Mouse (Mus musculus) liver, postnatal 0 days (tissue): Measurements from ENCODE around the gene Elf1. TPM values are rescaled to one million over a fixed set of nuclear protein-coding genes. Genes with fewer than 3 reads are reported as not detected.
A peak's percentile ranks its signal among the peaks of the same experiment; 100 is the strongest.
"Not testable (repeated sequence)": the region's sequence is repeated elsewhere in the genome, so short reads cannot be mapped to it uniquely, and the experiment has no call there.

Experiments
- ATAC-seq: fragments of 200-750 bp; cut with Nextera tagmentation; 2 replicates; pipeline ENCODE4 v1.8.0; 2017; ENCODE audit warnings: mild to moderate bottlenecking, moderate library complexity
- DNase-seq: peaks from one replicate; pipeline ENCODE4 v3.0.0-alpha.2; 2016
- H3K27ac ChIP-seq: fragments of 300-500 bp; sonication (generic); 2 replicates; pipeline ENCODE4 v1.5.1; 2014; ENCODE audit warnings: antibody characterized with exemption, moderate library complexity, mild to moderate bottlenecking, low read depth
- H3K27me3 ChIP-seq: fragments of 300-500 bp; sonication (generic); 2 replicates; pipeline ENCODE4 v1.6.1; 2014; ENCODE audit warnings: low read length, control low read depth, mixed read lengths; ENCODE audit not compliant: insufficient read depth
- H3K36me3 ChIP-seq: fragments of 300-500 bp; sonication (generic); replicated peaks from 2 replicates; pipeline ENCODE4 v1.6.1; 2014; ENCODE audit warnings: mild to moderate bottlenecking, control low read depth, low read length, moderate library complexity, mixed read lengths; ENCODE audit not compliant: insufficient read depth
- H3K4me1 ChIP-seq: fragments of 300-500 bp; sonication (generic); 2 replicates; pipeline ENCODE4 v1.6.1; 2014; ENCODE audit warnings: antibody characterized with exemption, mild to moderate bottlenecking, control low read depth; ENCODE audit not compliant: insufficient read depth
- H3K4me2 ChIP-seq: fragments of 300-500 bp; sonication (generic); 2 replicates; pipeline ENCODE4 v1.6.1; 2014; ENCODE audit warnings: low read depth, mild to moderate bottlenecking, low read length, moderate library complexity, mixed read lengths
- H3K4me3 ChIP-seq: fragments of 300-500 bp; sonication (generic); 2 replicates; pipeline ENCODE4 v1.5.1; 2014; ENCODE audit warnings: low read depth, low read length
- H3K9ac ChIP-seq: fragments of 300-500 bp; sonication (generic); replicated peaks from 2 replicates; pipeline ENCODE4 v1.6.1; 2014; ENCODE audit warnings: mild to moderate bottlenecking, moderate library complexity
- H3K9me3 ChIP-seq: fragments of 300-500 bp; sonication (generic); 2 replicates; pipeline ENCODE4 v1.6.1; 2016; ENCODE audit warnings: mild to moderate bottlenecking, control low read depth, low read length, mixed read lengths
- CTCF ChIP-seq: sonication (generic); IDR thresholded peaks from 2 replicates; pipeline ENCODE4 v1.5.1; 2016; ENCODE audit warnings: antibody characterized with exemption, low read depth
- EP300 ChIP-seq: IDR thresholded peaks from 2 replicates; pipeline ENCODE4 v1.6.1; 2016; ENCODE audit warnings: antibody characterized with exemption, low read depth, mild to moderate bottlenecking
- WGBS: fragments of 180-500 bp; shearing (Covaris S2); extraction: QIAGEN DNeasy Blood & Tissue Kit; methylation state at CpG from one replicate; pipeline ENCODE4 v1.1.7; 2014; ENCODE audit not compliant: insufficient replicate concordance; 5-methylcytosine and 5-hydroxymethylcytosine counted together
- polyA plus RNA-seq: library from polyadenylated mRNA; unstranded; fragments of >200 nt; fragmentation: Nextera tagmentation; extraction: Ambion mirVana; gene quantifications from 2 replicates; pipeline ENCODE4 v1.2.1, GENCODE M21; 2015

Gene Elf1
- polyA plus RNA-seq, 1 experiment from 2014 or later: 11.0 TPM

DNA sequence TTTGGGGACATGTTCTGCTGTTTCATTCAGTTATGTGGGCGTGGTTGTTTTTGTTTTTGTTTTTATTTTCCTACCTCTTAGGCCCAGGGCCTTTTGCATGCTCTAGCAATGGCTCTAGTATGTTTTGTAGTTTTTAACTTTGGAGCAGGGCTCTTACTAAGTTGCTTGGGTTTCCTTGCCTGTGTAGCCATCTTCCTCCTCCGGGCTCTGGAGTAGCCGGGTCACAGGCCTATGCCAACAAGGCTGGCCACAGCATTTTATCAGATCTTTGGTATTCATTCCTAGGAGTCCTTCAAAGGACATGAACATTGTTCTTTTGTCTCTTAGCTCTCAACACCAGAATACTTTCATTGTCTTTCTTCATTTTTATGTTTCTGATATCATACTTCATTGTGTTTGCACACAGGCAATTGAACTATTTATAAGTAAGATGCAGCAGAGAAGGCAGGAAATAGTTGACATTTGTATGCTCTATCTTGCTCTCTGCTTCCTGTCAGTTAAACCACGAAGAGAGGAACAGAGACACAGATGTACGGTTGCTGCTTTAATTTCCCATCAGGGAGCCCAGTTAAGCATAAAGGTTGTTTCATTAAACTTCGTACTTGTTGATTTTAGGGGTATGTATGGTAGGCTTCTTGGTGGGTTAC is 40.6 kb downstream of the Elf1 start:
- Histone ChIP-seq H3K4me3 (no peak overlapping the region; the same call in 1 of the 2 replicates), H3K27me3 (no peaks in the 10 kb centered on the region), H3K4me1 (peaks cover 43% of the 10 kb centered on the region), H3K36me3 (peaks cover 9% of the 10 kb centered on the region), H3K9me3 (no peaks in the 10 kb centered on the region), H3K9ac (peak overlapping the region; percentile 39; the same call in 1 of the 2 replicates), H3K27ac (peak overlapping the region; percentile 85), H3K4me2 (peak overlapping the region; percentile 56)
- WGBS: 33% methylated on average over 6 of the region's 6 CpGs
- 0 out of 2 replicates have a peak, but pooled peaks have one; percentile 21 for ATAC-seq
- peak; percentile 14 for DNase-seq
- TF ChIP-seq EP300: peak; percentile 67
- no peak for TF ChIP-seq CTCF

DNA sequence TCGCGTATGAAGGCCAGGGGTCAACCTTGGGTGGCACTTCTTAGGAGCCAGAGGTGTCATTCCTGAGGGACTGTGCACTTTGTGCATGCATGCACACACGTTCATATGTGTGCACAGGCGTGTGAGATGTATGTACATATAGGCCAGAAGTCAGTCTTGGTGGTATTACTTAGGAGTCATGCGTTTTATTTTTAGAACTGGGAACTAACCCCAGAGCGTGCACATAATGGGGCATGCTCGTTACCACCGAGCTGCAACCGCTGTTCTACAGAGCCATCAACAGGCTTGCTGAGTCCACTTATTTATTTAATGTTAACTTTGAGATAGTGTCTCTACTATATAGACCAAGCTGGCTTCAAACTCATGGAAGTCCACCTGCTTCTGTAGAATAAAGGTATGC is 41.4 kb downstream of the Elf1 start:
- Histone ChIP-seq H3K36me3 (peaks cover 13% of the 10 kb centered on the region), H3K4me3 (no peak overlapping the region; the same call in 1 of the 2 replicates), H3K4me2 (peak overlapping the region; percentile 51), H3K27ac (peak overlapping the region; percentile 85), H3K9me3 (no peaks in the 10 kb centered on the region), H3K27me3 (no peaks in the 10 kb centered on the region), H3K9ac (no peak overlapping the region), H3K4me1 (peaks cover 35% of the 10 kb centered on the region)
- DNase-seq: no peak
- ATAC-seq: peak; percentile 30; the same call in 1 of the 2 replicates
- 36% methylated on average over 9 of the region's 9 CpGs for WGBS
- TF ChIP-seq CTCF: no peak

DNA sequence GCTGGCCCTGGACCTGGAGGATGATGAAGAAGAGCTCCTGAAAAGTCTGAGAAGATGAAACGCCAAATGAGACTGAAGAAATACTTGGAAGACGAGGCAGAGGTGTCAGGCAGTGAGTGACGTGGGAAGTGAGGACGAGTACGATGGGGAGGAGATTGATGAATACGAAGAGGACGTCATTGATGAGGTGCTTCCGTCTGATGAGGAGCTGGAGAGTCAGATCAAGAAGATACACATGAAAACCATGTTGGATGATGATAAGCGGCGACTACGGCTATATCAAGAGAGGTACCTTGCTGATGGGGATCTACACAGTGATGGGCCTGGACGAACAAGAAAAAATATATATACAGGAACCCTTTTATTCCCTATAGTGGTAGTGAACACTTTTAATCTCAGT is 45.1 kb downstream of the Elf1 start:
- not testable (repeated sequence) for DNase-seq, H3K27ac ChIP-seq, H3K27me3 ChIP-seq, H3K9me3 ChIP-seq, H3K4me3 ChIP-seq, ATAC-seq, H3K9ac ChIP-seq, H3K4me2 ChIP-seq
- 72% methylated on average over 12 of the region's 12 CpGs for WGBS
- peaks cover 16% of the 10 kb centered on the region for H3K36me3 ChIP-seq
- H3K4me1 ChIP-seq: peaks cover 37% of the 10 kb centered on the region

DNA sequence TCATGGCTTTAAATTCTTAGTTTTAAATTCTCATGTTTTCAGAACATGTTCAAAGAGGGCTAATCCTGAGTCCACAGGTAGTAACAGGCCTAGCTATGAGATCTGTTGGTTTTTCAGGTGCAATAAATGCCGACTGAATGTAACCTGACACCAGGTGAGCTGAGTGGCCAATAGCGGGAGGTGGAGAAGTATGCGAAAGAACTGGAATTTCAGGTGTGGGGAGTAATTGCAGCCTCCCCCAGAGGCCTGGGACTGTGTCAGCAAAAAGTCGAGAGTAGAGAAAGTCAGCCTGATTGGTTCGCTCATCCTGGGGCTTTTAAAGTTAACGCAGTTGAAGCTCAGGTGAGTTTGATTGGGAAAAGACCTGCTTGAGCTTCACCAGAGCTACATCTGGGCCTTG is 46.7 kb downstream of the Elf1 start:
- Histone ChIP-seq H3K4me1 (peaks cover 31% of the 10 kb centered on the region), H3K4me3 (no peak overlapping the region), H3K4me2 (no peak overlapping the region), H3K27me3 (no peaks in the 10 kb centered on the region), H3K9me3 (no peaks in the 10 kb centered on the region), H3K9ac (no peak overlapping the region), H3K27ac (no peak overlapping the region), H3K36me3 (peaks cover 16% of the 10 kb centered on the region)
- 65% methylated on average over 6 of the region's 6 CpGs for WGBS
- ATAC-seq: no peak
- no peak for DNase-seq
- no peak for TF ChIP-seq EP300
- TF ChIP-seq CTCF: no peak

DNA sequence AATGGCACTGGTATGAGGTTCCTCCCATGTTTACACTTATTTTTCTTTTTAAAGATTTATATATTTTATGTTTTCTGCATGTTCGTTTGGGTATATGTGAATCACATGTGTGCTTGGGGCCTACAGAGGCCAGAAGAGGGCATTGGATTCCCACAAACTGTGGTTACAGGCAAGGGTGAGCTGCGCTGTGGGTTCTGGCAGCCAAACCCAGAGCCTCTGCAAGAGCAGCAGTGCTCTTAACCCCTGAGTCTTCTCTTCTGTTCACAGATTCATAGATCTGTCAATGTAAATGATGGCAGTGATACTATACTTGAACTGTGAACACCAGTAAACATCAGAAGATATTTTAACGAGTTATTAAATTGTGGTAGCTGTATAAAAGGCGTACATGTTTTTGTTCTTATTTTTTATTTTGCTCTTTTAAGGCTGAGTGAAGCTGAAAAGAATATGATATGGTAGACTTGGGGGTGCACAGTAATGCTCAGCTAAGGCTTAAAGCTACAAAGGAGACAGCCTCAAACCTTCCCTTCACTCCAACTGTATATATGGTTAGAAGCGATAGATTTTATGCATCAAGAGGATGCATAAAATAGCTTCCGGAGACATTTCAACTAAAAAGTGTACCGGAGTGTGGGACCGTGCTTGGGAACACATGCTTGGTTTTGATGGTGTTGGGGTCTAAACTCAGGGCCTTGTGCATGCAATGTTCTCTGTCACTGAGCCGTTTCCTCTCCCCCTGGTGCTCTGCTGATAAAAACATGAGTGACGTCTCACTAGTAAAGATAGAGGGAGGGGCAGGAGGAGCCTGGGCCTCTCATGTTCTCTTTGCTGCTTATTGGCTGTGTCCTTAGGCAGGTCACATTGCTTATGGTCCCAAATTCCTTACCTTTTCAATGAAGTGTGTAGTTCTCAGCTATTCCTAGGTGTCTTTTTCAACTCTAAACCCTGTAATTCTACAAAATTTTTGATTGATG is 48.9 kb downstream of the Elf1 start:
- peaks cover 11% of the 10 kb centered on the region; the same call in 1 of the 2 replicates for H3K36me3 ChIP-seq
- peaks cover 44% of the 10 kb centered on the region for H3K4me1 ChIP-seq
- no peak overlapping the region for H3K4me3 ChIP-seq
- peak overlapping the region; percentile 74 for H3K27ac ChIP-seq
- ATAC-seq (peak; percentile 90), DNase-seq (peak; percentile 52)
- TF ChIP-seq EP300 (peak; percentile 79), CTCF (peak; percentile 23; the same call in 1 of the 2 replicates)
- WGBS: 44% methylated on average over 10 of the region's 10 CpGs
- peak overlapping the region; percentile 52 for H3K4me2 ChIP-seq
- H3K9ac ChIP-seq: peak overlapping the region; percentile 47; the same call in 1 of the 2 replicates
- H3K27me3 ChIP-seq: no peaks in the 10 kb centered on the region
- no peaks in the 10 kb centered on the region for H3K9me3 ChIP-seq

DNA sequence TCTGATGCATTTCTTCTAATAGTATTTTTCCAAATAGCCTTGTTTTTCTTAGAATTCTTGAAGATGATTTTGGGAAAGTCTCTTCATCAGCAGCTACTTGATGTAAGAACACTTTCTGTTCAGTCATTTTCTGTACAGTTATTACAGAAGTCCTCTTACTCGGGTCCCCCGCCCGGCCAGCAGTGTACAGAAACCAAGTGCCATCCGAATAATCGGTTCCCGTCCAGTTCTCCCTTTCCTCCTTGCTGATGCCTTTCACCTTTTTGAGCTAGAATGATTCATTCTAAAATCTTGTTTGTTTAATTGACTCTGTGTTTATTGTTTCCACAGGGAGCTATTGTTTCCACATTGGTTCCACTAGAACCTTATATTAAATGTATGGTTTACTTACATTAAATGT is 49.8 kb downstream of the Elf1 start:
- Histone ChIP-seq H3K9me3 (no peaks in the 10 kb centered on the region), H3K27me3 (no peaks in the 10 kb centered on the region), H3K9ac (peak overlapping the region; percentile 47; the same call in 1 of the 2 replicates), H3K36me3 (peaks cover 7% of the 10 kb centered on the region; the same call in 1 of the 2 replicates), H3K4me2 (peak overlapping the region; percentile 52), H3K4me1 (peaks cover 47% of the 10 kb centered on the region), H3K4me3 (no peak overlapping the region), H3K27ac (peak overlapping the region; percentile 74)
- ATAC-seq (no peak), DNase-seq (no peak)
- TF ChIP-seq CTCF (no peak), EP300 (no peak)
- WGBS: 48% methylated on average over 6 of the region's 6 CpGs
